Mouse (Mus musculus) myocyte (in vitro differentiated cells): ENCODE data around the gene Bclaf3. TPM values are rescaled to one million over a fixed set of nuclear protein-coding genes. Genes with fewer than 3 reads are reported as not detected.
A peak's percentile ranks its signal among the peaks of the same experiment; 100 is the strongest.

Experiments
- H3K27me3 ChIP-seq: one replicate; pipeline ENCODE4 v1.6.1; 2011; ENCODE audit not compliant: control insufficient read depth, insufficient read depth, insufficient read length
- H3K36me3 ChIP-seq: one replicate; pipeline ENCODE4 v1.6.1; 2011; ENCODE audit not compliant: control insufficient read depth, insufficient read depth
- H3K4me2 ChIP-seq: one replicate; pipeline ENCODE4 v1.6.1; 2011; ENCODE audit warnings: low read depth, control low read depth
- H3K4me3 ChIP-seq: one replicate; pipeline ENCODE4 v1.5.1; 2011; ENCODE audit warnings: mild to moderate bottlenecking, control low read depth, moderate library complexity
- H3K79me2 ChIP-seq: one replicate; pipeline ENCODE4 v1.6.1; 2011; ENCODE audit not compliant: control insufficient read depth, insufficient read depth
- H3ac ChIP-seq: one replicate; pipeline ENCODE4 v1.6.1; 2011; ENCODE audit not compliant: control insufficient read depth, insufficient read length
- CEBPB ChIP-seq: IDR thresholded peaks from 2 replicates; pipeline ENCODE4 v1.6.1; 2011; ENCODE audit warnings: mild to moderate bottlenecking, moderate library complexity; ENCODE audit not compliant: poor library complexity, insufficient read depth, severe bottlenecking
- E2F4 ChIP-seq: IDR thresholded peaks from one replicate; pipeline ENCODE4 v1.6.1; 2011; ENCODE audit warnings: mild to moderate bottlenecking, control low read depth, moderate library complexity; ENCODE audit not compliant: insufficient read depth
- MAX ChIP-seq: IDR thresholded peaks from one replicate; pipeline ENCODE4 v1.6.1; 2011; ENCODE audit warnings: low read depth, mild to moderate bottlenecking, control low read depth
- MYOD1 ChIP-seq, 3 experiments: IDR thresholded peaks; one replicate each; pipeline ENCODE4 v1.6.1; 2011; ENCODE audit warnings: control low read depth in 2 of 3, low read depth in 2 of 3, mild to moderate bottlenecking in 2 of 3, moderate library complexity in 1 of 3; ENCODE audit not compliant: insufficient read length in 2 of 3, control insufficient read depth in 1 of 3
- MYOG ChIP-seq, 3 experiments: IDR thresholded peaks; one replicate each; pipeline ENCODE4 v1.6.1; 2011; ENCODE audit warnings: control low read depth in 2 of 3, low read depth in 2 of 3, mild to moderate bottlenecking in 2 of 3; ENCODE audit not compliant: insufficient read length in 2 of 3, control insufficient read depth in 1 of 3, insufficient read depth in 1 of 3
- POLR2A ChIP-seq: IDR thresholded peaks from one replicate; pipeline ENCODE4 v1.6.1; 2011; ENCODE audit warnings: low read depth, mild to moderate bottlenecking, control low read depth, moderate library complexity; ENCODE audit not compliant: insufficient read length
- POLR2AphosphoS2 ChIP-seq: IDR thresholded peaks from one replicate; pipeline ENCODE4 v1.6.1; 2011; ENCODE audit warnings: low read depth, control low read depth; ENCODE audit not compliant: insufficient read length
- REST ChIP-seq: IDR thresholded peaks from one replicate; pipeline ENCODE4 v1.6.1; 2011; ENCODE audit warnings: mild to moderate bottlenecking, control low read depth, moderate library complexity; ENCODE audit not compliant: insufficient read depth, insufficient read length
- SRF ChIP-seq: IDR thresholded peaks from one replicate; pipeline ENCODE4 v1.6.1; 2011; ENCODE audit warnings: low read depth; ENCODE audit not compliant: control insufficient read depth, insufficient read length
- TCF12 ChIP-seq: IDR thresholded peaks from one replicate; pipeline ENCODE4 v1.6.1; 2011; ENCODE audit warnings: mild to moderate bottlenecking, control low read depth; ENCODE audit not compliant: poor library complexity, insufficient read depth, severe bottlenecking
- TCF3 ChIP-seq: IDR thresholded peaks from one replicate; pipeline ENCODE4 v1.6.1; 2011; ENCODE audit warnings: low read depth, control low read depth; ENCODE audit not compliant: insufficient read length
- USF1 ChIP-seq: IDR thresholded peaks from one replicate; pipeline ENCODE4 v1.6.1; 2011; ENCODE audit warnings: low read depth, mild to moderate bottlenecking, control low read depth, moderate library complexity
- polyA plus RNA-seq: library from polyadenylated mRNA; unstranded; fragments of >200 nt; fragmentation: generic; extraction: Trizol; gene quantifications from one replicate; pipeline ENCODE4 v1.2.1, GENCODE M21; 2012; ENCODE audit warnings: missing spikeins

The Bclaf3 gene
- polyA plus RNA-seq, 1 experiment = 2.6 TPM

- Histone ChIP-seq H3K27me3 (no peaks in the 10 kb centered on the region), H3K36me3 (no peaks in the 10 kb centered on the region), H3K4me3 (no peak overlapping the region), H3K79me2 (no peaks in the 10 kb centered on the region), H3K4me2 (no peak overlapping the region), H3ac (no peak overlapping the region)
- no peak for TF ChIP-seq USF1
- TF ChIP-seq MYOD1 (IDR thresholded peaks at IDR 0.05; ENCODE audit: control insufficient read depth in 1 of 3, insufficient read length in 2 of 3, low read depth in 2 of 3) = no peak
- no peak for TF ChIP-seq REST
Measured at GRCm38 (mm10) chrX:159509042-159509441, 17.4 kb upstream of the Bclaf3 start.

- peak overlapping the region; percentile 24 for H3K4me2 ChIP-seq
- H3K36me3 ChIP-seq = no peaks in the 10 kb centered on the region
- no peaks in the 10 kb centered on the region for H3K79me2 ChIP-seq
- no peaks in the 10 kb centered on the region for H3K27me3 ChIP-seq
- H3ac ChIP-seq = no peak overlapping the region
- TF ChIP-seq MAX (no peak), TCF12 (no peak), REST (no peak), MYOG (IDR thresholded peaks at IDR 0.05; ENCODE audit: control insufficient read depth in 1 of 3, insufficient read depth in 1 of 3, insufficient read length in 2 of 3, low read depth in 2 of 3) (no peak), SRF (no peak), USF1 (no peak), CEBPB (no peak)
- H3K4me3 ChIP-seq = no peak overlapping the region
Measured at GRCm38 (mm10) chrX:159509847-159510715, 16.4 kb upstream of the Bclaf3 start.

- H3K36me3 ChIP-seq = no peaks in the 10 kb centered on the region
- H3K4me3 ChIP-seq = no peak overlapping the region
- H3K4me2 ChIP-seq = peak overlapping the region; percentile 24
- no peaks in the 10 kb centered on the region for H3K27me3 ChIP-seq
- H3ac ChIP-seq = no peak overlapping the region
- no peaks in the 10 kb centered on the region for H3K79me2 ChIP-seq
- TF ChIP-seq USF1 (no peak), MYOD1 (IDR thresholded peaks at IDR 0.05; ENCODE audit: control insufficient read depth in 1 of 3, insufficient read length in 2 of 3, low read depth in 2 of 3) (no peak), SRF (no peak), REST (no peak), E2F4 (no peak), MYOG (IDR thresholded peaks at IDR 0.05; ENCODE audit: control insufficient read depth in 1 of 3, insufficient read depth in 1 of 3, insufficient read length in 2 of 3, low read depth in 2 of 3) (no peak), POLR2A (no peak), CEBPB (no peak), MAX (no peak), TCF12 (no peak), TCF3 (no peak), POLR2AphosphoS2 (no peak)
Measured at GRCm38 (mm10) chrX:159510716-159511051, 15.8 kb upstream of the Bclaf3 start.

- Histone ChIP-seq H3K79me2 (no peaks in the 10 kb centered on the region), H3K36me3 (no peaks in the 10 kb centered on the region), H3K4me3 (no peak overlapping the region), H3K4me2 (no peak overlapping the region), H3K27me3 (no peaks in the 10 kb centered on the region), H3ac (no peak overlapping the region)
- TF ChIP-seq REST (no peak), MYOD1 (IDR thresholded peaks at IDR 0.05; ENCODE audit: control insufficient read depth in 1 of 3, insufficient read length in 2 of 3, low read depth in 2 of 3) (no peak), POLR2AphosphoS2 (no peak), MAX (no peak), MYOG (IDR thresholded peaks at IDR 0.05; ENCODE audit: control insufficient read depth in 1 of 3, insufficient read depth in 1 of 3, insufficient read length in 2 of 3, low read depth in 2 of 3) (no peak), E2F4 (no peak)
Measured at GRCm38 (mm10) chrX:159515599-159515998, 10.9 kb upstream of the Bclaf3 start.

GRCm38 (mm10) chrX:159521780-159522179, 4.7 kb upstream of the Bclaf3 start:
- Histone ChIP-seq H3K79me2 (no peaks in the 10 kb centered on the region), H3K27me3 (no peaks in the 10 kb centered on the region), H3K4me2 (no peak overlapping the region), H3K36me3 (no peaks in the 10 kb centered on the region), H3ac (no peak overlapping the region), H3K4me3 (no peak overlapping the region)
- no peak for TF ChIP-seq E2F4
- TF ChIP-seq MYOG (IDR thresholded peaks at IDR 0.05; ENCODE audit: control insufficient read depth in 1 of 3, insufficient read depth in 1 of 3, insufficient read length in 2 of 3, low read depth in 2 of 3) = no peak
- no peak for TF ChIP-seq MYOD1 (IDR thresholded peaks at IDR 0.05; ENCODE audit: control insufficient read depth in 1 of 3, insufficient read length in 2 of 3, low read depth in 2 of 3)
- no peak for TF ChIP-seq TCF3
- no peak for TF ChIP-seq SRF
- no peak for TF ChIP-seq USF1
- TF ChIP-seq CEBPB = no peak
- no peak for TF ChIP-seq MAX
- TF ChIP-seq POLR2AphosphoS2 = no peak
- no peak for TF ChIP-seq REST
- no peak for TF ChIP-seq TCF12
- no peak for TF ChIP-seq POLR2A
